Mouse (Mus musculus) forebrain, embryonic 11.5 days (tissue): ENCODE results near the gene Cyp2s1. TPM values are rescaled to one million over a fixed set of nuclear protein-coding genes. Genes with fewer than 3 reads are reported as not detected.
A peak's percentile ranks its signal among the peaks of the same experiment; 100 is the strongest.

Source experiments
- ATAC-seq: fragments of 200-750 bp; cut with Nextera tagmentation; replicated peaks from 2 replicates; pipeline ENCODE4 v1.8.0; 2017; ENCODE audit warnings: moderate TSS enrichment; ENCODE audit not compliant: low FRiP score
- DNase-seq: peaks from one replicate; pipeline ENCODE4 v3.0.0-alpha.2; 2017; ENCODE audit warnings: low spot score
- H3K27ac ChIP-seq: fragments of 300-500 bp; sonication (generic); 2 replicates; pipeline ENCODE4 v1.5.1; 2014; ENCODE audit warnings: low read depth, low read length
- H3K27me3 ChIP-seq: fragments of 300-500 bp; sonication (generic); 2 replicates; pipeline ENCODE4 v1.6.1; 2014; ENCODE audit warnings: mild to moderate bottlenecking, low read length, mixed read lengths; ENCODE audit not compliant: control insufficient read depth, insufficient read depth
- H3K36me3 ChIP-seq: fragments of 300-500 bp; sonication (generic); 2 replicates; pipeline ENCODE4 v1.6.1; 2014; ENCODE audit warnings: mild to moderate bottlenecking, low read length, moderate library complexity, mixed read lengths; ENCODE audit not compliant: control insufficient read depth, insufficient read depth
- H3K4me1 ChIP-seq: fragments of 300-500 bp; sonication (generic); replicated peaks from 2 replicates; pipeline ENCODE4 v1.6.1; 2014; ENCODE audit warnings: low read length, mixed read lengths; ENCODE audit not compliant: control insufficient read depth, insufficient read depth
- H3K4me2 ChIP-seq: fragments of 300-500 bp; sonication (generic); 2 replicates; pipeline ENCODE4 v1.6.1; 2014; ENCODE audit warnings: low read depth, mild to moderate bottlenecking, low read length, moderate library complexity, mixed read lengths; ENCODE audit not compliant: severe bottlenecking
- H3K4me3 ChIP-seq: fragments of 300-500 bp; sonication (generic); 2 replicates; pipeline ENCODE4 v1.5.1; 2014; ENCODE audit warnings: low read depth, low read length
- H3K9ac ChIP-seq: fragments of 300-500 bp; sonication (generic); 2 replicates; pipeline ENCODE4 v1.6.1; 2014; ENCODE audit warnings: low read length
- H3K9me3 ChIP-seq: fragments of 300-500 bp; sonication (generic); 2 replicates; pipeline ENCODE4 v1.6.1; 2016; ENCODE audit warnings: low read length, mixed read lengths; ENCODE audit not compliant: control insufficient read depth
- WGBS: fragments of 180-500 bp; shearing (Covaris S2); extraction: QIAGEN DNeasy Blood & Tissue Kit; methylation state at CpG from one replicate; pipeline ENCODE4 v1.1.7; 2014; 5-methylcytosine and 5-hydroxymethylcytosine counted together
- polyA plus RNA-seq: library from polyadenylated mRNA; unstranded; fragments of >200 nt; fragmentation: Nextera tagmentation; extraction: Ambion mirVana; gene quantifications from 2 replicates; pipeline ENCODE4 v1.2.1, GENCODE M21; 2014

Cyp2s1 gene
- polyA plus RNA-seq, 1 experiment from 2014 or later, result 0.32 TPM

DNA sequence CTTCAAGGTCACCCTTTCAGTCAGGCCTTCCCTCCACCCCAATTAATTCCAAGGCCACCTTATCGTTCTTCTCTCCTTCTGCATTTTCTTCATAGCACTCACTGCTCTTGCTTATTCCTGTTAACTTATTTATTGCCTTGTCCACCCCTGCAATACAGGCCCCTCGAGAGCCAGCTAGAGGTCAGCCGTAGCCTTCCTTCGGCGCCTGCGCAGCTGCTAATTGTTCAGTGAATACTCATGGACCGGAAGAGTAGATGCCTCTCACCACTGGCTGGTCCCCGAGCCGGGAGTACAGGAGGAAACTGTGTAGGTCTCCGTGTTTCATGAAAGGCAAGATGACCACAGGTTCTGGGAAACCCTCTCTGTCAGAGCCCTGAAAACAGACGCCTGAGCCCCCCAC, 53.0 kb downstream of the Cyp2s1 start:
- no peaks in the 10 kb centered on the region for H3K9me3 ChIP-seq
- no peak overlapping the region for H3K9ac ChIP-seq
- DNase-seq, result no peak
- no peak overlapping the region for H3K27ac ChIP-seq
- H3K4me2 ChIP-seq, result no peak overlapping the region
- ATAC-seq, result no peak
- no peaks in the 10 kb centered on the region for H3K4me1 ChIP-seq
- H3K27me3 ChIP-seq, result no peaks in the 10 kb centered on the region
- H3K4me3 ChIP-seq, result no peak overlapping the region
- H3K36me3 ChIP-seq, result no peaks in the 10 kb centered on the region; the same call in 1 of the 2 replicates
- WGBS, result 77% methylated on average over 11 of the region's 11 CpGs

DNA sequence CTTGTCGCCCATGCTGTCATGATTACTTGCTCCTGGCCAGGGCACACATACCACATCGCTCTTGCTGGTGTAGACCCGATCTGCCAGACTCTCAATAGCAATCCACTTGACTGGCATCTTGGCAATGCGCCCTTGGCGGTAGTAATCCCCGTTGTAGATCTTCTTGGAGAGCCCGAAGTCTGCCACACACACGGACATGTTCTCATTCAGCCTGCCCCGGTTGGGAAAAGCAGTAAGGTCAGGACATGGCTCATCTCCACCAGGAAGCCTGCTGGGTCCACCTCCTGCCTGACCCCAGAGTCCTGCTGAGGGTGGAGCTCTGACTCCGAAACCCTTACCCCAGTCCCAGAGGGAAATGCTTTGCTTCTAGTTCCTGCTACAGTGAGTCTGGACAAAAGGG, 55.4 kb downstream of the Cyp2s1 start:
- DNase-seq (no peak), ATAC-seq (no peak)
- peaks cover 2% of the 10 kb centered on the region; the same call in 1 of the 2 replicates for H3K36me3 ChIP-seq

DNA sequence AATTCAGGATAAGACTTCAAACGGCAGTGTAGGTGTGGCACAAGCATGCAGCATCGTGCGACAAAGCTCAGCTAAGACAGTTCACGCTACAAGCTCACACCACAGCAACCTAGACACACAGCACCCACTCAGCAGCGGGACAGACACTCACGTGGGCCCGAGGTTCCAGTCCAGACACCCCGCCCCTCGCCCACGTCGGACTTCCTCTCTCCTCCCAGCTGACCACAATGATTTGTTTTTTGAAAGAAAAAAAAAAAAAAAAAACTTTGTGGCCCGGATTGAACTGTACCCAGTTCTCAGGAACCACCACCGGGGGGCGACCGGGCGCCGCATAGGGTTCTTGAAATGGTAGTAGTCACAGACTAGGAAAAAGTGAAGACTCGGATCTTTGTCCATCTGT, 60.7 kb downstream of the Cyp2s1 start:
- ATAC-seq (peak; percentile 60), DNase-seq (peak; percentile 93)
- peak overlapping the region; percentile 51 for H3K9ac ChIP-seq
- peak overlapping the region; percentile 63 for H3K4me2 ChIP-seq
- peak overlapping the region; percentile 98 for H3K4me3 ChIP-seq
- peaks cover 7% of the 10 kb centered on the region for H3K4me1 ChIP-seq
- no peaks in the 10 kb centered on the region for H3K9me3 ChIP-seq
- H3K27ac ChIP-seq, result peak overlapping the region; percentile 97
- WGBS, result 1% methylated on average over 18 of the region's 18 CpGs
- no peaks in the 10 kb centered on the region for H3K27me3 ChIP-seq
- peaks cover 2% of the 10 kb centered on the region; the same call in 1 of the 2 replicates for H3K36me3 ChIP-seq

More for the DNA sequence above, 55.4 kb downstream of the Cyp2s1 start:
- no peak overlapping the region for H3K27ac ChIP-seq
- no peaks in the 10 kb centered on the region for H3K27me3 ChIP-seq
- H3K4me1 ChIP-seq, result no peaks in the 10 kb centered on the region
- H3K9me3 ChIP-seq, result no peaks in the 10 kb centered on the region
- no peak overlapping the region for H3K4me3 ChIP-seq
- WGBS, result 96% methylated on average over 10 of the region's 10 CpGs
- H3K9ac ChIP-seq, result no peak overlapping the region
- H3K4me2 ChIP-seq, result no peak overlapping the region

DNA sequence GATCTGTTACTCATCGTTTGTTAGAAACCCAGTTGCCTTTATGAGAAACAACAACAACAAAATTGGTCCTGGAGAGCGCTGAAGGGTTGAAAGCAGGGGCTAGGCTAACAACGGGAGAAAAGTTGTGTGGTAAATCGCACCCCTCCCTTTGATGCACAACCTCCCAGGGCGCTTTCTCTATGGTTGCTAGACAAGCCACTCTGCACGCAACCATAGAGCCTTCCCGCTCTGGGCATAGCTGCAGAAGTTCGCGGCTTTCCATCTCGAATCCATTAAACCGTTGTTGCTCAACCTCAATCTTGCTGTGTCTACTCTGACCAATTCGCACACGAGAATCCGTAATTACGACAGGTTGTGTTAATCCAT, 61.3 kb downstream of the Cyp2s1 start:
- ATAC-seq (peak; percentile 52), DNase-seq (peak; percentile 82)
- H3K36me3 ChIP-seq, result peaks cover 5% of the 10 kb centered on the region; the same call in 1 of the 2 replicates
- no peaks in the 10 kb centered on the region for H3K9me3 ChIP-seq
- H3K4me2 ChIP-seq, result peak overlapping the region; percentile 63
- peak overlapping the region; percentile 97 for H3K27ac ChIP-seq
- WGBS, result 0% methylated on average over 15 of the region's 15 CpGs
- no peaks in the 10 kb centered on the region for H3K27me3 ChIP-seq
- peaks cover 7% of the 10 kb centered on the region for H3K4me1 ChIP-seq
- H3K4me3 ChIP-seq, result peak overlapping the region; percentile 98
- H3K9ac ChIP-seq, result peak overlapping the region; percentile 51

DNA sequence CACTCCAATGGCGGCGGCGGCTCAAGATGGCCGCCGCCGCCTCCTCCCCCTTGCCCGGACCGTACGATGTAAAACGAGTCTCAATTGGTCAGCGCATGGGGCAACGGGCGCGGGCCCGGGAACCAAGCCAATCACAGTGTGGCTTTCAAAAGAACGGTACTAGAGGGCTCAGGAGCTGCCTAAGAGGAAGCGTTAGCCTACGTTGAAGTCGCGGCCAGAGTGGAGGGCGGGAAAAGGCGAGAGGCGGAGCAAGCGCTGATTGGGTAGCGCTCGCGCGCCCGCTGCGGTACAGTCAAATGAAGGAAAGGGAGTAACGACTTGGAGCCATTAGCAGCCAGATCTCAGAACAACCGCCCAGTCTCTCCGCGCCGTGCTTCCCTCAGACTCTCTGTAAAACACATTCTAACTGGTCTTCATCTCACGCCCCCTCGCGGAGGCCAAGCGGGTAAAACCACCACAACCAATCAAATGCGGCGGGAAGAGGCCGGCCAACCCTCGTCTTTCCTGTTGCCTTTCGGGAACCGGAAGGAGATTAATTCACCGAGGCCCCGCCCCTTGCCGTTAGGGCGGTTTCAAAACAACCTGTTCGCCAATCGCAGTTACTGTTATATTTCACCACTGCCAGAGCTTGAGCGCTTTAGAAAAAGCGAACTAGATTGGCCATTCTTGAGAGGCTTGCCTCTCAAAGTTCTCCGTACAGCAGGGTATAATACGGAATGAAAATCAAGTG, 61.8 kb downstream of the Cyp2s1 start, which contains the start of gene Hnrnpul1:
Gene Hnrnpul1, minus strand, starts transcription at position 20 of the 730 bp plus-strand sequence.
- peak within 1 kb of the TSS; percentile 63 for H3K4me2 ChIP-seq
- H3K4me3 ChIP-seq, result peak within 1 kb of the TSS; percentile 98
- under 1% methylated on average over 55 of the region's 55 CpGs for WGBS
- peaks cover 5% of the 10 kb centered on the region; the same call in 1 of the 2 replicates for H3K36me3 ChIP-seq
- H3K9ac ChIP-seq, result peak within 1 kb of the TSS; percentile 99
- no peaks in the 10 kb centered on the region for H3K9me3 ChIP-seq
- DNase-seq, result peak; percentile 98
- ATAC-seq, result peak; percentile 94
- peak within 1 kb of the TSS; percentile 97 for H3K27ac ChIP-seq
- H3K4me1 ChIP-seq, result peaks cover 7% of the 10 kb centered on the region
- H3K27me3 ChIP-seq, result no peaks in the 10 kb centered on the region

DNA sequence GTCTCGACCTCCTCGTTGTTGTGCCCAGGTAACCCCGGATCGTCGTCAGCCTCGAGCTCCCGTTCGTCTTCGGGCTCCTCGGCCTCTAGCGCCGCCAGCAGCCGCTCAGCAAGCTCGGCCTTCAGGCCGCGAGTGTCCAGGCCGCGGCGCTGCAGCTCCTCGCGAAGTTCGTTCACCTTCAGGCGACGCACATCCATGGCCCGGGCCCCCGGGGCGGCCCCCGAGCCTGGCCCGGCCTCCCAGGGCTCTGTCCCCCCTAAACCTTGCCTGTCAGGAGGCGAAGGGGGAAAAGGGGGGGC, 62.3 kb downstream of the Cyp2s1 start:
- H3K9ac ChIP-seq, result peak overlapping the region; percentile 99
- WGBS, result under 1% methylated on average over 24 of the region's 30 CpGs
- H3K27ac ChIP-seq, result peak overlapping the region; percentile 97
- H3K4me2 ChIP-seq, result peak overlapping the region; percentile 63
- H3K4me3 ChIP-seq, result peak overlapping the region; percentile 98
- H3K27me3 ChIP-seq, result no peaks in the 10 kb centered on the region
- H3K9me3 ChIP-seq, result no peaks in the 10 kb centered on the region
- ATAC-seq (no peak), DNase-seq (no peak)
- peaks cover 9% of the 10 kb centered on the region; the same call in 1 of the 2 replicates for H3K36me3 ChIP-seq
- H3K4me1 ChIP-seq, result peaks cover 7% of the 10 kb centered on the region

DNA sequence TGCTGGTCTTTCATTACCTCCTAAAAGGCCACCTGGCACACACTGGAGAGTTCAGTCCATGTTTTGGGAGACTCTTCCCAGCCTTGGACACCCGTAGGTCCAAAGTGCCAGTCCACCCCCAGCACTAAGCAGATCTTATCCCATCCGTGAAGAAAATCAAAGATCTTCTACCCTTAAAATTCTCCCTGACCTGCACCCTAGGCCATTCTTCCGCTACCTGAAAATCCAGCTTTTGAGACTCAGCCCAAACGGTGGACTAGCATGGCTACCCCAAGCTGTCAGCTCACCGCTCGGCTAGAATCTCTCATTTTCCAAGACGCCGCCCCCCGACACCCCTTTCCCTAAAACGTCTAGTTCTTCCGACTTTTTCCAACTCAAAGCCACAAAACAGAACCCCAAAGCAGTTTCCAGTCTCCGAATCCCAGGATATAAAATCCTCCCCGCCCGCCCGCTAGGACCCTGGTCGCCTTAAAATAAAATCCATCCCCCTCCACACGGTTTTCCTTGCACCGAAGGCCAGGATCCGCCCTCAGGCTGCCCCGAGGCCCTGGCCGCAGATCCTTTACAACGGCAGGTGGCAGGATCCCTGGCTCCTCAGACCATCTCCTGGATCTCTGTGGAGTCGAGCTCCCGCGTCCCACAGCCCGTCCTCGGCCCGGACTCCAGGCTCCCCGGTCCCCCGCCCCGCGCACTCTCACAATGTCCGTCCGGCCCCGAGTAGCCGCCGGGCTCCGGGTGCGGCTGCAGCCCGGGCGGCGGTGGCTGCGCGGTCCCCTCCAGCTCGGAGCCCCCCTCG, 62.9 kb downstream of the Cyp2s1 start:
- Histone ChIP-seq H3K9ac (peak overlapping the region; percentile 99), H3K36me3 (peaks cover 13% of the 10 kb centered on the region), H3K9me3 (no peaks in the 10 kb centered on the region), H3K27me3 (no peaks in the 10 kb centered on the region), H3K4me1 (peaks cover 7% of the 10 kb centered on the region), H3K27ac (peak overlapping the region; percentile 97), H3K4me2 (peak overlapping the region; percentile 63), H3K4me3 (peak overlapping the region; percentile 98)
- WGBS, result 1% methylated on average over 46 of the region's 46 CpGs
- ATAC-seq (peak; percentile 16), DNase-seq (no peak)

DNA sequence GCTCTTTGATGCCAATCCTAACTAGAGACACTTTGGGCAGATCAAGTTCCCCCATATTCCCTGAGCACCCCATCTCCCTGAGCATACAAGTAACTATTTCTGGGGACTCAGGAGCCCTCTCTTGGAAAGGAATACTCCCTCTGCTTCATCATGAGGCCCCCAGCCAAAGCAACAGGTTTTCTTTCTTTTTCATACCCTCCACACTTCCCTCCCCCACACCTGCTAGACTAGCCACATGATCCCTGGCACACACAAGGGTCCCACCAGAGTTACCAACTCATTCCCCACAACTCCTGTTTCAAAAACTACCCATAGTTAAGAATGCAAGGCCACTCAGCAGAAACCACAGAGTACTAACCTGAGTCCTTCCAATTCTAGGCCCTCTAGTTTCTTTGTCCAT, 63.6 kb downstream of the Cyp2s1 start:
- no peak for DNase-seq
- ATAC-seq, result no peak
- Histone ChIP-seq H3K4me1 (peaks cover 7% of the 10 kb centered on the region), H3K4me2 (peak overlapping the region; percentile 63), H3K9ac (peak overlapping the region; percentile 99), H3K36me3 (peaks cover 17% of the 10 kb centered on the region), H3K27ac (no peak overlapping the region), H3K9me3 (no peaks in the 10 kb centered on the region), H3K4me3 (peak overlapping the region; percentile 98), H3K27me3 (no peaks in the 10 kb centered on the region)
